Mouse (Mus musculus) intestine, embryonic 16.5 days (tissue): ENCODE results near the gene Fhod1. TPM values are rescaled to one million over a fixed set of nuclear protein-coding genes. Genes with fewer than 3 reads are reported as not detected.

Experiments
- ATAC-seq: fragments of 200-750 bp; cut with Nextera tagmentation; 2 replicates; pipeline ENCODE4 v1.8.0; 2017; ENCODE audit warnings: moderate TSS enrichment, moderate library complexity
- H3K27ac ChIP-seq: fragments of 300-500 bp; sonication (generic); 2 replicates; pipeline ENCODE4 v1.5.1; 2014; ENCODE audit warnings: mild to moderate bottlenecking, low read length
- H3K27me3 ChIP-seq: fragments of 300-500 bp; sonication (generic); replicated peaks from 2 replicates; pipeline ENCODE4 v1.6.1; 2014; ENCODE audit warnings: low read length, control low read depth, mixed read lengths; ENCODE audit not compliant: control insufficient read depth, insufficient read depth
- H3K36me3 ChIP-seq: fragments of 300-500 bp; sonication (generic); 2 replicates; pipeline ENCODE4 v1.6.1; 2014; ENCODE audit warnings: low read length, control low read depth; ENCODE audit not compliant: control insufficient read depth, insufficient read depth
- H3K4me1 ChIP-seq: fragments of 300-500 bp; sonication (generic); 2 replicates; pipeline ENCODE4 v1.6.1; 2014; ENCODE audit warnings: low read length, control low read depth, mixed read lengths; ENCODE audit not compliant: control insufficient read depth, insufficient read depth
- H3K4me2 ChIP-seq: fragments of 300-500 bp; sonication (generic); 2 replicates; pipeline ENCODE4 v1.6.1; 2014; ENCODE audit warnings: low read depth, low read length, control low read depth
- H3K4me3 ChIP-seq: fragments of 300-500 bp; sonication (generic); 2 replicates; pipeline ENCODE4 v1.5.1; 2014; ENCODE audit warnings: mild to moderate bottlenecking, low read length
- H3K9ac ChIP-seq: fragments of 300-500 bp; sonication (generic); 2 replicates; pipeline ENCODE4 v1.6.1; 2014; ENCODE audit warnings: low read depth, low read length
- H3K9me3 ChIP-seq: fragments of 300-500 bp; sonication (generic); 2 replicates; pipeline ENCODE4 v1.6.1; 2016; ENCODE audit warnings: low read length, control low read depth; ENCODE audit not compliant: control insufficient read depth
- WGBS: fragments of 180-500 bp; shearing (Covaris S2); extraction: QIAGEN DNeasy Blood & Tissue Kit; methylation state at CpG from one replicate; pipeline ENCODE4 v1.1.7; 2014; 5-methylcytosine and 5-hydroxymethylcytosine counted together
- polyA plus RNA-seq: library from polyadenylated mRNA; unstranded; fragments of >200 nt; fragmentation: Nextera tagmentation; extraction: Ambion mirVana; gene quantifications from 2 replicates; pipeline ENCODE4 v1.2.1, GENCODE M21; 2015

Fhod1 gene
- polyA plus RNA-seq = 1.4 and 1.8 TPM in 2 replicates

DNA sequence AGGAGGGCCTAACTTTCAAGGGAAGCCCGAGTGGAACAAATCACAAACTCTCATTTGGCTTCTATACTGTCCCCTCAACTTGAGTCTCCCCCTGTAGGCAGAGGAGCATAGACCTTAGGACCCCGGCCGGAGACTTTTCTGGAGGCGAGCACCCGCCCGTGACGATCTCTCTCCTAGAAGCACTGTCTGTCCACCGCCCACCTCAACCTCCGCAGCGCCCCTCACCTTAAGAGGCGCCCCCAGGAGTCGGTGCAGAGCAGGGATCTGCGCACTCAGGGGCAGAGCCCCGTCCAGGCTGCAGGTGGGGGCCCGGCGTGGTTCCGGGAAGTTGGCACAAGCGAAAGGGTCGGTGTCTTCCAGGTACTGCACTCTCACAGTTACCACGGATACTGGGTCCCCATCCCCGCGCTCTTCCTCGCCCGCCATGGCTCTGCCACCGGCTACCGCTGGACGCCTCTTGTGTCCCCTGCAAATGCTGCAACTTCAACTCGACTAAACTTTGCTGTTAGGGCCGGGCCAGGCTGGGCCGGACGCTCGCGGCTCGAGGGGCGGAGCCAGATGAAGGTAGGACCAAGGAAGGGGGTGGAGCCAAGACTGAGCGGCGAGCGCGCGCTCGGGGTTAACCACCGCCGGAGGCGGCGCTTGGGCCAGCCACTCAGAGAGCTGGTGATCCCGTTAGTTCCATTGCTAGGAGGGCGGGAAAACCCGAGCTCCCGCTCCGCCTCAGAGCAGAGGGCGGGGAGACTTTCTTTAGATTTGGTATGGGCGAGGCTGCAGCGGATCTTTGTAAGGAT lies at the start of gene Fhod1:
Gene Fhod1 (minus strand): TSS at position 526 of the 794 bp plus-strand sequence.
- H3K9me3 ChIP-seq = no peaks in the 10 kb centered on the region
- peaks cover 42% of the 10 kb centered on the region for H3K4me1 ChIP-seq
- ATAC-seq = peak; percentile 90
- peaks cover 12% of the 10 kb centered on the region; the same call in 1 of the 2 replicates for H3K27me3 ChIP-seq
- peak within 1 kb of the TSS; percentile 97 for H3K4me2 ChIP-seq
- H3K36me3 ChIP-seq = no peaks in the 10 kb centered on the region
- peak within 1 kb of the TSS; percentile 80 for H3K9ac ChIP-seq
- H3K4me3 ChIP-seq = peak within 1 kb of the TSS; percentile 72
- peak within 1 kb of the TSS; percentile 84 for H3K27ac ChIP-seq
- WGBS = under 1% methylated on average over 53 of the region's 53 CpGs

DNA sequence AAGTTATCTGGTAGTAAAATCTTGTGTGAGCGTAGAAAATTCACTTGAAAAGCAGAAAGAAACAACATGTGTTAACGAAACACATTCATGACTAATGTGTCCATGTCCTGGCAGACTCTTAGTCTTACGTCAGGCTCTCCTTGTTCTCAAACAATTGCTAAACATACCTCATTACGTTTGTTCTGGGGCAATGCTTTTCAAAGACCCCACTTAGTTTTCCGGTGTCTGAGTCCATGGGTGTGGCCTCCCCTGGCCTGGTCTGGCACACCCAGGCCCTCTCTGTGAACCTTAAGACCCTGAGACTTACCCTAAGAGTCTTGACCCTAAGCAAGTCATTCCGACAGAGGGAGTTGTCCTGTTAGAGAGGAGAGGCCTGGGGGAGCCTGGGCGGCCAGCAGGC lies 46.2 kb upstream of the Fhod1 start:
- Histone ChIP-seq H3K4me2 (no peak overlapping the region), H3K4me1 (no peaks in the 10 kb centered on the region), H3K9me3 (no peaks in the 10 kb centered on the region), H3K36me3 (no peaks in the 10 kb centered on the region), H3K9ac (no peak overlapping the region), H3K27me3 (no peaks in the 10 kb centered on the region), H3K4me3 (no peak overlapping the region), H3K27ac (no peak overlapping the region)
- 71% methylated on average over 7 of the region's 7 CpGs for WGBS
- ATAC-seq = no peak

DNA sequence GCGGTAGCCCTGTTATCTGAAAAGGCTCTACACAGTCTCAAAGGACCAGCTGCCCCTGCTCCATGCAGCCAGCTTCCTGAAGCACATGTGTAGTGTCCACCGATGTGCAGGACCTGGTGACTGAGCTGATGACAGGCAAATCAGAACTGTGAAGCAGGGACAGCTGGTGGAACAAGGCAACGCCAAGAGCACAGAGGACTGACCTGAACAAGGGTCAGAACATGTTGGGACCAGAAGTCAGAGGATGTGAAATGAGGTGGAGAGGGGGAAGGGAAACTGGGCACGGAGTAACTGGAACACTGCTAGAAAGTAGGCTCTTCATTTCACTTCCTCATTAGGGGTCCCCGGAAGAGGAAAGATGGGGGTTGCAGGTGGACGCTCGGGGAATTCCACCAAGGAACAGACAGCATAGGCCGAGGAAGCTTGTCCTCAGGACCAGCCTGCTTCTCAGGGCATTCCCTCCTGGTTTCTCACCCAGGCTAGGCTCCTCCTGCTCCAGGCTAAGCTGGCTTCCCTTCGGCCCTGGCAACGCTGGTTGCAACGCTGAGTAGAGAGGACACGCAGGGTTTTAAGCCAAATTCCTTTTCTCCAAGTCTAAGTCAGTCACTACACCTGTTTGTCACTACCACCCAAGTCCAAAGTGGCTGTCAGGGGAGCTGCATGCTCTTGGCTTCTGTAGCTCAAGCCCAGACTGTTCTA lies 45.5 kb upstream of the Fhod1 start:
- 86% methylated on average over 12 of the region's 12 CpGs for WGBS
- no peak for ATAC-seq

DNA sequence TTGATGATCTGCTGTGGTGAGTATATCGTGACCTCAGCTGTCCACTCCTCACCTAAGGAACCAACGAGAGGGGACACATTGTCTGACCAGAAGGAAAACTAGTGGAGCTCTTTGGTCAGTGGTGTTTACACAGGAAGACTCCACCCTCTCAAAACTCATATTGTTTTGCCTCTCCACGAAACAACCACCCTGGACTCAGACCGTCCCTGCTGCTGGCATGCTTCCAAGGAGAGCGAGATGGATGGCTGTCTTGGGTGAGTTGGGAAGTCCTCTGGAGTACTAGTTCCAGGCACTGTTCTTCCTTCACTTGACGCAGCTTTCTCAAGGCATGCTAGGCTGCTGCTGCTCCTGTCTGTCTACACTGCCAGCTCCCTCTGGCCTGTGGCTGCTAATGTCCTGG lies 41.3 kb upstream of the Fhod1 start:
- no peak overlapping the region for H3K4me3 ChIP-seq
- H3K4me2 ChIP-seq = no peak overlapping the region
- H3K36me3 ChIP-seq = no peaks in the 10 kb centered on the region
- 54% methylated on average over 6 of the region's 6 CpGs for WGBS
- no peaks in the 10 kb centered on the region for H3K4me1 ChIP-seq
- no peak overlapping the region for H3K27ac ChIP-seq
- no peak overlapping the region for H3K9ac ChIP-seq
- H3K27me3 ChIP-seq = no peaks in the 10 kb centered on the region
- no peaks in the 10 kb centered on the region for H3K9me3 ChIP-seq
- ATAC-seq = no peak

More for the DNA sequence above, 45.5 kb upstream of the Fhod1 start:
- no peak overlapping the region for H3K27ac ChIP-seq
- H3K4me2 ChIP-seq = no peak overlapping the region
- no peaks in the 10 kb centered on the region for H3K4me1 ChIP-seq
- H3K9ac ChIP-seq = no peak overlapping the region
- H3K36me3 ChIP-seq = no peaks in the 10 kb centered on the region
- no peaks in the 10 kb centered on the region for H3K9me3 ChIP-seq
- H3K4me3 ChIP-seq = no peak overlapping the region
- H3K27me3 ChIP-seq = no peaks in the 10 kb centered on the region

DNA sequence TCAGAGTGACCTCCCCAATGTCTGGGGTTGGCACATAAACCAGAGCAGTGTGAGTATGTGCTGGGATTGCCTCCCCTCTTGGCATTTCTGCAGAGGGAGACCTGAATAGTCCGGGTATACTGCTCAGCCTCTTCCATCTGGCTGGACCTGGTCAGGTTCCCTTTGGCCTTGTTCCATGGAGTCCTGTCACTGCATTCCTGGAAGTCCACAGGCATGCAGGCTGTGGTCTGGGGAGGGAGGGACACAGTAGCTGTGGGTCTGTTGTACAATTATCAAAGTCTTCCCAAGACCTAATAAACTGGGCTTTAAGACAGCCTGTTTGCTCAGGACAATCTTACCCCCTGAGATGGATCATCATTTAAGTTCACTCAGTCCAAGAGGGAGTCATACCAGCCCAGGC lies 39.4 kb upstream of the Fhod1 start:
- ATAC-seq = no peak
- no peak overlapping the region for H3K9ac ChIP-seq
- H3K4me2 ChIP-seq = no peak overlapping the region
- 68% methylated on average over 1 of the region's 1 CpGs for WGBS
- H3K4me1 ChIP-seq = no peaks in the 10 kb centered on the region
- no peak overlapping the region for H3K27ac ChIP-seq
- H3K9me3 ChIP-seq = no peaks in the 10 kb centered on the region
- no peak overlapping the region for H3K4me3 ChIP-seq
- no peaks in the 10 kb centered on the region for H3K27me3 ChIP-seq
- H3K36me3 ChIP-seq = no peaks in the 10 kb centered on the region

DNA sequence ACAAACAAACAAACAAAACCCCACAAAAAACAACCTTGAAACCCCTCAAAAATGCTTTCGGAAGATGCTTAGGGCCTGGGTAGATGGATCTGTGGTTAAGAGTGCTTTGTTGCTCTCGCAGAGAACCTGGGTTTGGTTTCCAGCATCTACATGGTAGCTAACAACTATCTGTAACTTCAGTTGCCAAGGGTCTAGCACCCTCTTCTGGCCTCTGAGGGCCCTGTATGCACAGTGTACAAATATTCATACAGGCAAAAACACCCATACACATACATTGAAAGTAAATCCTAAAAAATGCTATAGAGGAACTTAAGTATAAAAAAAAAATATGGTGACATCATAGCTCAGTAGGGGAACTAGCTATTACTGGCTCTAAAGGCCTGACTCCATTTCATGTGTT lies 36.3 kb upstream of the Fhod1 start:
- Histone ChIP-seq H3K9me3 (no peaks in the 10 kb centered on the region), H3K27me3 (no peaks in the 10 kb centered on the region), H3K4me3 (no peak overlapping the region), H3K36me3 (no peaks in the 10 kb centered on the region), H3K27ac (no peak overlapping the region), H3K4me2 (no peak overlapping the region), H3K9ac (no peak overlapping the region), H3K4me1 (no peaks in the 10 kb centered on the region)
- ATAC-seq = no peak
- 97% methylated on average over 2 of the region's 2 CpGs for WGBS

DNA sequence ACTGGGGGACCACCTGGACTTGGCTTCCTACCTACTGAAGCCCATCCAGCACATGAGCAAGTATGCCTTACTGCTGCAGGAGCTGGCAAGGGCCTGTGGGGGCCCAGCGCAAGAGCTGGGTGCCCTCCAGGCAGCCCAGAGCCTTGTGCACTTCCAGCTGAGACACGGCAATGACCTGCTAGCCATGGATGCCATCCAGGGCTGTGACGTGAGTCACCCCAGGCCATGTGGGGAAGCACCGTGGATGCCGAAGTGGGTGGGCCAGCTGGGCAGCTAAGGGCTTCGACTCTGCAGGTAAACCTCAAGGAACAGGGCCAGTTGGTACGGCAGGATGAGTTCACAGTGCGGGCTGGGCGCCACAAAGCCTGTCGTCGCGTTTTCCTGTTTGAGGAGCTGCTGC lies 32.6 kb upstream of the Fhod1 start:
- H3K4me2 ChIP-seq = no peak overlapping the region
- H3K27me3 ChIP-seq = no peaks in the 10 kb centered on the region
- H3K9ac ChIP-seq = no peak overlapping the region
- H3K4me3 ChIP-seq = no peak overlapping the region
- 85% methylated on average over 12 of the region's 12 CpGs for WGBS
- no peaks in the 10 kb centered on the region for H3K36me3 ChIP-seq
- H3K27ac ChIP-seq = no peak overlapping the region
- no peaks in the 10 kb centered on the region for H3K9me3 ChIP-seq
- peaks cover 3% of the 10 kb centered on the region; the same call in 1 of the 2 replicates for H3K4me1 ChIP-seq
- ATAC-seq = no peak

DNA sequence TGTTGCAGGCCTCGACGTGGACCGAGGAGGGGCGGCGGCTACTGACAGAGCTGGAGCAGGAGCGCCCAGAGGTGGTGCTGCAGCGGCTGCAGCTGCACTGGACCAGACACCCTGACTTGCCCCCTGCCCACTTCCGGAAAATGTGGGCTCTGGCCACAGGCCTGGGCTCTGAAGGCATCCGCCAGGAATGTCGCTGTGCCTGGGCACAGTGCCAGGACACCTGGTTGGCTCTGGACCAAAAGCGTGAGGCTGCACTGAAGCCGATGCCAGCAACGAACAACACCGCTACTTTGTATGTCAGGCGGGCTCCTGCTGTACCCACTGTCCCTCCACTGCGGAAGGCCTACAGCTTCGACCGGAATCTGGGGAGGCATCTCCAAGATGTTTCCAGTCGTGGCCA lies 30.9 kb upstream of the Fhod1 start:
- Histone ChIP-seq H3K4me3 (no peak overlapping the region), H3K9ac (no peak overlapping the region), H3K36me3 (no peaks in the 10 kb centered on the region), H3K4me2 (no peak overlapping the region), H3K4me1 (peaks cover 3% of the 10 kb centered on the region; the same call in 1 of the 2 replicates), H3K27ac (no peak overlapping the region), H3K9me3 (0 out of 2 replicates have a peak, but pooled peaks cover 3% of the 10 kb centered on the region), H3K27me3 (no peaks in the 10 kb centered on the region)
- WGBS = 62% methylated on average over 19 of the region's 19 CpGs
- peak; percentile 39 for ATAC-seq

DNA sequence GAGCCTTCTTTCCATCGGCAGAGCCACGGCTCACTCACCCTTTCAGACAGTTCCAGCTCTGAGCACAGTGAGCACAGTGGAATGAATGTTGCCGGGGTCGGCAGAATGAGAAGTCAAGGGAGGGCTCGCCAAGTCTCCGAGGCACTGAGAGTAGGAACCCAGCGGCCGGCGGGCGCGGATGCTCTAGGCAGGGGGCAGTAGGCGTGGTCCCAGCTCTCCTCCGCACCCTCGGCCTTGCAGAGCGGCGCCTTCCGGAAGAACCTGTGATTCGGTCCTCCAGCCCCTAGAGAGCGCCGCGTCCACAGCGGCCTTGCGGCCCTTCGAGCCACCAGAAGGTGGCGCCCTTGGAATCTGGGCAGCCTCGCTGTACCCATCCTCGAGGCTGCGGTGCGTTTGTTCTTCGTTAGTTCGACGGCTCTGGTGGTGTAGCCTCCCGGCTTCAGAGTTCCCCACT lies 26.8 kb upstream of the Fhod1 start:
- no peak overlapping the region for H3K9ac ChIP-seq
- peak overlapping the region; percentile 35 for H3K4me2 ChIP-seq
- peak; percentile 63; the same call in 1 of the 2 replicates for ATAC-seq
- peaks cover 3% of the 10 kb centered on the region; the same call in 1 of the 2 replicates for H3K4me1 ChIP-seq
- H3K27me3 ChIP-seq = no peaks in the 10 kb centered on the region
- H3K9me3 ChIP-seq = 0 out of 2 replicates have a peak, but pooled peaks cover 3% of the 10 kb centered on the region
- no peaks in the 10 kb centered on the region for H3K36me3 ChIP-seq
- H3K4me3 ChIP-seq = peak overlapping the region; percentile 15; the same call in 1 of the 2 replicates
- no peak overlapping the region for H3K27ac ChIP-seq
- WGBS = 27% methylated on average over 30 of the region's 33 CpGs
